Mouse (Mus musculus): ENCODE measurements around the gene Il24. TPM values are rescaled to one million over a fixed set of nuclear protein-coding genes. Genes with fewer than 3 reads are reported as not detected.

The Il24 gene
- polyA plus RNA-seq, 1 experiment from 2014 or later: not detected

- Histone ChIP-seq H3K4me2 (ENCODE audit: low read depth, low read length) (no peak overlapping the region), H3K27me3 (ENCODE audit: control insufficient read depth, insufficient read depth, low read length) (no peaks in the 10 kb centered on the region), H3K27ac (ENCODE audit: low read length) (no peak overlapping the region), H3K4me3 (ENCODE audit: low read length) (no peak overlapping the region), H3K9ac (ENCODE audit: low read length) (no peak overlapping the region), H3K36me3 (ENCODE audit: control insufficient read depth, insufficient read depth) (no peaks in the 10 kb centered on the region), H3K9me3 (replicated peaks; ENCODE audit: control insufficient read depth, low read length) (no peaks in the 10 kb centered on the region), H3K4me1 (ENCODE audit: control insufficient read depth, insufficient read depth, low read length) (peaks cover 2% of the 10 kb centered on the region; the same call in 1 of the 2 replicates)
- 83% methylated on average over 5 of the region's 5 CpGs for WGBS
- no peak for ATAC-seq (replicated peaks; ENCODE audit: extremely low read depth, insufficient read depth, low FRiP score)
Measured at GRCm38 (mm10) chr1:130864741-130865140, 22.5 kb downstream of the Il24 start.

DNA sequence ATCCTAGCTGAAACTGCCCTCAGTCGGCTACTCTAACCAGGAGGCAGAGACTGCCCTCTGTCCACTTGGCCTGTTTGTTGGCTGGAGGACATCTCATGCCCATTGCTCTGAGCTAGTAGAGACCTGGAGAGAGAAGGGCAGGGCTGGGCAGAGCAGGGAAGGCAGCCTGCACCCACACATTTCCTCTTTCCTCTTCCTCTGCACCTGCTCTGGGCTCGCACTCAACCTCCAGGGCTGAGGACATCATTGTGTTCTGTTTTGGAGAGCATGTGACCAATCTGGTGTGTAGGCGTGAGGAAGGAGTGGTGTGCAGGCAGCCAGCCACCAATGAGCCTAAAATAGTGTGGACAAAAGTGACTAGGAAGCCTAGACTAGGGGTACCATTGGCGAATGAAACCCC lies 23.0 kb downstream of the Il24 start:
- H3K9me3 ChIP-seq (replicated peaks; ENCODE audit: control insufficient read depth, low read length): no peaks in the 10 kb centered on the region
- 71% methylated on average over 4 of the region's 4 CpGs for WGBS
- H3K4me1 ChIP-seq (ENCODE audit: control insufficient read depth, insufficient read depth, low read length): peaks cover 2% of the 10 kb centered on the region; the same call in 1 of the 2 replicates
- no peaks in the 10 kb centered on the region for H3K36me3 ChIP-seq (ENCODE audit: control insufficient read depth, insufficient read depth)
- no peak overlapping the region for H3K4me3 ChIP-seq (ENCODE audit: low read length)
- no peak overlapping the region for H3K4me2 ChIP-seq (ENCODE audit: low read depth, low read length)
- H3K27ac ChIP-seq (ENCODE audit: low read length): no peak overlapping the region
- no peak overlapping the region for H3K9ac ChIP-seq (ENCODE audit: low read length)
- no peaks in the 10 kb centered on the region for H3K27me3 ChIP-seq (ENCODE audit: control insufficient read depth, insufficient read depth, low read length)
- ATAC-seq (replicated peaks; ENCODE audit: extremely low read depth, insufficient read depth, low FRiP score): peak; percentile 32; the same call in 1 of the 2 replicates

DNA sequence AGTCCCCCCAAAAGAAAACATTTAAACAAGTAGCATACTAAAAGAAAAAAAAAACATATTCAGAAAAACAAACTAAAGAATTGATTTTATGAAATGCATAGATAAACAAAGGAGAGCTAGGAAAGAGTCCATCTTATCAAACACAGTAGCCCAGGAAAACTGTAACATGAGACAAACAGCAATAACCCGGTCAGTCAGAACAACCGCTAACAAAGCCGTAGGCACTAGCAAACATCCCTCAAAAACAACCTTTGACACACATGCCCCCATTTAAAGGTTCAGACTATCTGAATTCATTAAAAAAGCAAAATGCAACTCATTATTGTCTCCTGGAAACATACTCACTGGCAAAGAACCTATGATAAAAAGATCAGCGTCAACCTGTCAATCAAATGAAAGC lies 29.8 kb downstream of the Il24 start:
- no peak overlapping the region for H3K9ac ChIP-seq (ENCODE audit: low read length)
- no peaks in the 10 kb centered on the region for H3K36me3 ChIP-seq (ENCODE audit: control insufficient read depth, insufficient read depth)
- no peak overlapping the region for H3K4me2 ChIP-seq (ENCODE audit: low read depth, low read length)
- WGBS: 82% methylated on average over 4 of the region's 4 CpGs
- no peaks in the 10 kb centered on the region for H3K27me3 ChIP-seq (ENCODE audit: control insufficient read depth, insufficient read depth, low read length)
- no peaks in the 10 kb centered on the region for H3K9me3 ChIP-seq (replicated peaks; ENCODE audit: control insufficient read depth, low read length)
- no peak for ATAC-seq (replicated peaks; ENCODE audit: extremely low read depth, insufficient read depth, low FRiP score)
- no peak overlapping the region for H3K4me3 ChIP-seq (ENCODE audit: low read length)
- H3K4me1 ChIP-seq (ENCODE audit: control insufficient read depth, insufficient read depth, low read length): no peaks in the 10 kb centered on the region
- H3K27ac ChIP-seq (ENCODE audit: low read length): no peak overlapping the region

- ATAC-seq (replicated peaks; ENCODE audit: extremely low read depth, insufficient read depth, low FRiP score): no peak
- no peak overlapping the region for H3K27ac ChIP-seq (ENCODE audit: low read length)
Measured at GRCm38 (mm10) chr1:130855723-130856122, 31.5 kb downstream of the Il24 start.

DNA sequence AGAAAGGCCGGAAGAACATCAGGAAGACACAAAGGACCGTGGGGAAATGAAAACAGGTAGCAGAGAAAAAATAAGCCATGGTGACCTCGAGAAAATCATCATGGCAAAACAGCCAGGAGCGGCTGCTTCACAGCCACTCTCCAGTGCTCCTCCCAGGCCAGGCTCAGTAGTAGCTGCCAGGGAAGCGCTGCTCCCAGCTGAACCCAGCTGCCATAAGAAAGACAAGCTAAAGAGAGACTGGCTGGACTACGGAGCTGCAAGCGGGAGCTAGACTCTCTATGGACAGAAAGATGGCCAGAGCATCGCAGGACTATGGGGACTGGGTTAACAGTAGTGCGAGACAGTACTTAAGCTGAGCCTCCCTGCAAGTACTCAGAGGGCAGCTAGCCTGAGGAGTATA lies 32.4 kb downstream of the Il24 start:
- no peak overlapping the region for H3K4me2 ChIP-seq (ENCODE audit: low read depth, low read length)
- no peak overlapping the region for H3K27ac ChIP-seq (ENCODE audit: low read length)
- H3K27me3 ChIP-seq (ENCODE audit: control insufficient read depth, insufficient read depth, low read length): no peaks in the 10 kb centered on the region
- H3K9me3 ChIP-seq (replicated peaks; ENCODE audit: control insufficient read depth, low read length): no peaks in the 10 kb centered on the region
- no peaks in the 10 kb centered on the region for H3K36me3 ChIP-seq (ENCODE audit: control insufficient read depth, insufficient read depth)
- H3K9ac ChIP-seq (ENCODE audit: low read length): no peak overlapping the region
- WGBS: 77% methylated on average over 9 of the region's 9 CpGs
- H3K4me3 ChIP-seq (ENCODE audit: low read length): no peak overlapping the region
- no peak for ATAC-seq (replicated peaks; ENCODE audit: extremely low read depth, insufficient read depth, low FRiP score)
- no peaks in the 10 kb centered on the region for H3K4me1 ChIP-seq (ENCODE audit: control insufficient read depth, insufficient read depth, low read length)

More at GRCm38 (mm10) chr1:130855723-130856122, 31.5 kb downstream of the Il24 start:
- H3K4me1 ChIP-seq (ENCODE audit: control insufficient read depth, insufficient read depth, low read length): no peaks in the 10 kb centered on the region
- 82% methylated on average over 2 of the region's 2 CpGs for WGBS
- H3K36me3 ChIP-seq (ENCODE audit: control insufficient read depth, insufficient read depth): no peaks in the 10 kb centered on the region
- H3K9ac ChIP-seq (ENCODE audit: low read length): no peak overlapping the region
- no peaks in the 10 kb centered on the region for H3K9me3 ChIP-seq (replicated peaks; ENCODE audit: control insufficient read depth, low read length)
- no peak overlapping the region for H3K4me3 ChIP-seq (ENCODE audit: low read length)
- H3K4me2 ChIP-seq (ENCODE audit: low read depth, low read length): no peak overlapping the region
- H3K27me3 ChIP-seq (ENCODE audit: control insufficient read depth, insufficient read depth, low read length): no peaks in the 10 kb centered on the region

- Histone ChIP-seq H3K27ac (ENCODE audit: low read length) (no peak overlapping the region), H3K9me3 (replicated peaks; ENCODE audit: control insufficient read depth, low read length) (no peaks in the 10 kb centered on the region), H3K9ac (ENCODE audit: low read length) (no peak overlapping the region), H3K4me1 (ENCODE audit: control insufficient read depth, insufficient read depth, low read length) (no peaks in the 10 kb centered on the region), H3K4me2 (ENCODE audit: low read depth, low read length) (no peak overlapping the region), H3K36me3 (ENCODE audit: control insufficient read depth, insufficient read depth) (no peaks in the 10 kb centered on the region), H3K27me3 (ENCODE audit: control insufficient read depth, insufficient read depth, low read length) (no peaks in the 10 kb centered on the region), H3K4me3 (ENCODE audit: low read length) (no peak overlapping the region)
- no peak for ATAC-seq (replicated peaks; ENCODE audit: extremely low read depth, insufficient read depth, low FRiP score)
- 55% methylated on average over 5 of the region's 5 CpGs for WGBS
Measured at GRCm38 (mm10) chr1:130850405-130850804, 36.8 kb downstream of the Il24 start.

DNA sequence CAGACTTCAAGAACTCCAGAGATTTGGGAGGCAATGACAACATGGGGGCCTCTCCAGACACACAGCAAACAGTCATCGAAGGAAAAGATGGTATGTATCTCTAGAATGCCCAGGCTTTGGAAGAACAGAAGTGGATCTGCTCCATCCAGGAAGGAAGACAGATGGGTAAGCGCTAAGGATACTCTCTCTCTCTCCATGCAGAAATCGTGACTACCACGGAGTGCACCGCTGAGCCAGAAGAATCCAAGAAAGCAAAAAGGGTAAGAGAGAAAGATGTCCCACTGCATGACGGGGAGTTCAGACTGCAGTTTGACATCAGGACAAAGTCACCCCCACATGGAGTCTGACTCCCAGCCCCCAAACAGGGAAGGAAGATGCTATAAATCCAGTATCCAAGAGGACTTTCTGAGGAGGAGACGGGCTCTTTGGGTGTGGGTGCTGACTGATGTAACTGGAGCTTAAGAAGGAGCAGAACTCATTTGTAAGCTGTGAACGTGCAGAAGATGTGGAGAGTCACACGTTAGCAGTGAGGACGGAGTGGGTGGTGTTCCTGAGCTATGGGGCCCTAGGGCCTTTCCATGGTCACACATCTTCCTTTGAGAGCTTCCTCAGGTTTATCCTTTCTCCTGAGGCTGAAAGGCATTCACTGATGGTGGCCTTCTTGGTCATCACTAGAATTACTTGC lies 37.6 kb downstream of the Il24 start:
- no peaks in the 10 kb centered on the region for H3K4me1 ChIP-seq (ENCODE audit: control insufficient read depth, insufficient read depth, low read length)
- ATAC-seq (replicated peaks; ENCODE audit: extremely low read depth, insufficient read depth, low FRiP score): no peak
- no peaks in the 10 kb centered on the region for H3K9me3 ChIP-seq (replicated peaks; ENCODE audit: control insufficient read depth, low read length)
- 89% methylated on average over 10 of the region's 10 CpGs for WGBS
- H3K27ac ChIP-seq (ENCODE audit: low read length): no peak overlapping the region
- no peaks in the 10 kb centered on the region for H3K27me3 ChIP-seq (ENCODE audit: control insufficient read depth, insufficient read depth, low read length)
- no peak overlapping the region for H3K4me3 ChIP-seq (ENCODE audit: low read length)
- H3K9ac ChIP-seq (ENCODE audit: low read length): no peak overlapping the region
- no peaks in the 10 kb centered on the region for H3K36me3 ChIP-seq (ENCODE audit: control insufficient read depth, insufficient read depth)
- H3K4me2 ChIP-seq (ENCODE audit: low read depth, low read length): no peak overlapping the region

- Histone ChIP-seq H3K4me1 (ENCODE audit: control insufficient read depth, insufficient read depth, low read length) (no peaks in the 10 kb centered on the region), H3K9ac (ENCODE audit: low read length) (no peak overlapping the region), H3K4me3 (ENCODE audit: low read length) (no peak overlapping the region), H3K9me3 (replicated peaks; ENCODE audit: control insufficient read depth, low read length) (no peaks in the 10 kb centered on the region), H3K36me3 (ENCODE audit: control insufficient read depth, insufficient read depth) (no peaks in the 10 kb centered on the region), H3K4me2 (ENCODE audit: low read depth, low read length) (no peak overlapping the region), H3K27ac (ENCODE audit: low read length) (no peak overlapping the region), H3K27me3 (ENCODE audit: control insufficient read depth, insufficient read depth, low read length) (no peaks in the 10 kb centered on the region)
- WGBS: 83% methylated on average over 7 of the region's 7 CpGs
- ATAC-seq (replicated peaks; ENCODE audit: extremely low read depth, insufficient read depth, low FRiP score): no peak
Measured at GRCm38 (mm10) chr1:130844516-130844915, 42.7 kb downstream of the Il24 start.

DNA sequence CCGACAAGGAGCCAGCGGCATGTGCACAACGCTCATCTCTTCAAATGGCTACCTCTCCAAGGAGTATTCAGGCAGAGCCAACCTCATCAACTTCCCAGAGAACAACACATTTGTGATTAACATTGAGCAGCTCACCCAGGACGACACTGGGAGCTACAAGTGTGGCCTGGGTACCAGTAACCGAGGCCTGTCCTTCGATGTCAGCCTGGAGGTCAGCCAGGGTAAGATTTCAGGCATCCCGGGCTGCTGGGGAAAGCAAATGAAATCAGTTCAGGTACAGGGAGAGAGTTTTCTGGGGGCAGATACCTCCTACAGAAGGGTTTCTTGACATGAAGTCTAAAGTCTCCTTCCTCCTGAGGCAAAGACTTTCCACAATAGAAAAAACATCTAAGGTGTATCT lies 45.6 kb downstream of the Il24 start:
- Histone ChIP-seq H3K36me3 (ENCODE audit: control insufficient read depth, insufficient read depth) (no peaks in the 10 kb centered on the region), H3K9me3 (replicated peaks; ENCODE audit: control insufficient read depth, low read length) (no peaks in the 10 kb centered on the region), H3K9ac (ENCODE audit: low read length) (no peak overlapping the region), H3K4me2 (ENCODE audit: low read depth, low read length) (no peak overlapping the region), H3K4me1 (ENCODE audit: control insufficient read depth, insufficient read depth, low read length) (no peaks in the 10 kb centered on the region), H3K27ac (ENCODE audit: low read length) (no peak overlapping the region), H3K27me3 (ENCODE audit: control insufficient read depth, insufficient read depth, low read length) (no peaks in the 10 kb centered on the region), H3K4me3 (ENCODE audit: low read length) (no peak overlapping the region)
- no peak for ATAC-seq (replicated peaks; ENCODE audit: extremely low read depth, insufficient read depth, low FRiP score)
- 84% methylated on average over 7 of the region's 7 CpGs for WGBS
